Mouse (Mus musculus) natural killer cell, adult 2 months (primary cell): ENCODE measurements at regions not wholly inside any gene's neighbourhood (a gene's known extent, or its start where the extent isn't known, plus 50 kb on each side); places are given as distances from the start of the nearest gene placed in this dataset.

ENCODE experiments used
- DNase-seq, 2 experiments: peaks; one replicate each; pipeline ENCODE4 v3.0.0; 2022; ENCODE audit warnings: low spot score in 2 of 2

DNA sequence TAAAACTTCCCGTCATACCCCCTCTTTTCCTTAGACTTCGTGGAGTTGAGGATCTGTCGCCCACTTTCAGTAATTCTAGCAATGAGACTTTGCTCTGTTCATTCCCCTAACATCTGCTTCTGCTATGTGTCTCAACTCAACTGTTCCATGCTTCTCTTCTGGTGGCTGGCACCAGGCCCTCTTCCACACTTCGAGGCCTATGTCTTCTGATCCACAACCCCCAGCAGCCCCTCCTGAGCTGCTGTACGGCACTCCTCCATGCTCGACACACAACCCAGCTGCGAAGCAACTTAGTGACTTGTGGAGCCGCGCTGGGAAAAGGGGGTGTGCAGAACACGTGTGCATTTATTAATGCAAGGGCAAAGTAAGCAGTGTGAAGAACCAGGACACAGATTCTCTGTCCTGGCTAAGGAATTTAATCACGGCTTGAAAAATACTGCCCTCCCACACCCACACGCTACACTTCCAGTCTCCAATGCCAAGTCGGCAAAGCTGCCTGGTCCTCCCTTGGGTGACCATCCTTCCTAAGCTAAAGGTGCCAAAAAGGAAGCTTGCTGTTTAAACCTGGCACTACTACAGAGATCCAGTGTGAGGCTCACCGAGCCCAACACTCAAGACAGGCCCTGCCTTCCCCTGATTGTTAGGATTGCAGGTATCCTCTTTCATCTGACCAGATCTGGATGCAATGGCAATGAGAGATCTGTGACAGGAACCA lies 220.8 kb upstream of the Cdh5 start:
- no peak for DNase-seq

DNA sequence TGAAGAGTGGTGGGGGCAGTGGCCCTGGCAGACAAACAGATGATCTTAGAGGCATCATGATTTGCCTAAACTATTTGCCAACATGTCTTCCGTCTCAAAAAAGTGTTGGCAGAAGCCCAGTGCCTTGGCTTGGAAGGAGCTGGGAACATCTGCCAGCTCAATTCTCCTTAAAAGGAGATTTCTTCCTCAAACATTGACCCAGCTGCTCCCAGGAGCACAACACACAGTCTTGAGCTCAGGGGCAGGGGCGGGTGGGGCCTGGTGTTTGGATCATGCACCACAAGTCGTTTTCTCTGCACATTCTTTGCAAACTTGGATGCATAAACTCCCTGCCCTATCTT lies 220.3 kb upstream of the Cdh5 start:
- DNase-seq = no peak

DNA sequence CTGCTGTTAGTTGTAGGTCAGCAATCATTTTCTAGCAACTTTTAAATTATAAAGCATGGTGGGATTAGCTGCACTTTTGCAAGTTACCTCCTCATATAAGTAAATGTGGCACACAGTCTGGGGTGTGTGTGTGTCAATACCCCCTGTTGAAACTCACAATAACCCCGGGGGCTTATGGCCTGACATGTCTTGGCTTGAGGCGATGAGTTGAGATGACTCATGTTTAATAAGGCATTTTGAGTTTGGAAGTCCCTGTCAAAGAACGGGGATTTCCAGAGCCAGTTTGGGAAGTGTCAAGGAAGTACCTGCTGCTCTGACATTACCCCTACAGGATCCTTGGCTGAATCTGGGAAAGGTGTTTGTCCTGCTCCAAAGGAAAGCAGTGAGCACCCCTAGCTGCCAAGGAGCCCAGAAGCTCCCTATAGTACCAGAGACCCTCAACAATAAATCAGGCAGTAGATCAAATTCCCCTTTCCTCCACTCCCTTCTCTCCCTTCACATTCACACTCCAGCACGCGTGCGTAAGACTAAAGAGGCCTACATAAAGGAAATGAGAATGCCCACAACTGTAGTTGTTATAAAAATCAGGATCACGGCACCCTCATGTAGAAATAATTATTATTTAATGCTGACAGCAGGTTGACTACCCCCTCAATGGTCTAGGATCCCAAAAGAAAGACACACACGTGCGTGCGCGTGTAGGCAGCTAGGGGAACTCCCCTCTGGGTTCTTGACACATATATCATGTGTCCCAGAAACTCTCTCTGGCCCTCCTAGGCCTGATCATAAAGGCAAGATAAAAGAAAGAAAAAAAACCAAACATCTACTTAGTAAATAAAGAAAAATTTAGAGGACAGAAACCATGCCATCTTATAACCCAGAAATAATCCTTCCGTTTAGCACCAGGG lies 216.3 kb upstream of the Cdh5 start:
- DNase-seq = no peak

DNA sequence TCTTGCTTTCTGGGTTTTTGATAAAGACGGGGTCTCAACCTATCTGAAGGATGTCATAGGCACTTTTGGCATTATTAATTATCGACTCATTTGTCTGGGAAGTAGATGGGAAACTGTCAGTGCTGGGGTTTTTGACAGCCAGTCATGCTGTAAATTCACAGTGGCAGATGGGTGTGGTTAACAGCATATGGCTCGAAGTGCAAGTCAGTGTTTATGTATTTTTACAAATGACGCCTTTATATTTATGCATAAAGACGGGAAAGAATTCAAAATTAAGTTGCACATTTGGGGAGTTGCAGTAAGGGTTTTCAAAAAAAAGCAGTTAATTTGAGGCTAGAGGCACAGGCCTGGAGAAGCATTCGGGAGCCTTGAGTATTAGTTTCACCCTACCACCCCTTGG lies 206.8 kb upstream of the Cdh5 start:
- no peak for DNase-seq

DNA sequence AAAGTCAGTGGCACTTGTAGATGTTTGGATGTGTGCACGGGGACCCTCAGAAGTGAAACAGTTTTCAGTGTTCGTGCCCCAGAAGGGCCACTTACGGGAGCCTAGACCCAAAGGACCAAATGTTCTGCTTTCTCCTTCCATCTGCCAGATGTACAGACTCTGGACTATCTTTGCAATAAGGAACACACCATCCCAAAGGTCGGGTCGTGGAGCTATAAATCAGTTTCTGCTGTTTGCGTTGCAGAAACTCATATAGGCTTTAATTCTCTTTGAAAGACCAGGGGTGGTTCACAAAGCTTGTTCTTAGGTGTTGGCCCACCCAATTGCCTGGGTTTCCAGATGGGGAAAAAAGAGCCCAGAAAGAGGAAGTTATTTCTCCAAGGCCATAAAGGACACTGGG lies 206.3 kb upstream of the Cdh5 start:
- no peak for DNase-seq

DNA sequence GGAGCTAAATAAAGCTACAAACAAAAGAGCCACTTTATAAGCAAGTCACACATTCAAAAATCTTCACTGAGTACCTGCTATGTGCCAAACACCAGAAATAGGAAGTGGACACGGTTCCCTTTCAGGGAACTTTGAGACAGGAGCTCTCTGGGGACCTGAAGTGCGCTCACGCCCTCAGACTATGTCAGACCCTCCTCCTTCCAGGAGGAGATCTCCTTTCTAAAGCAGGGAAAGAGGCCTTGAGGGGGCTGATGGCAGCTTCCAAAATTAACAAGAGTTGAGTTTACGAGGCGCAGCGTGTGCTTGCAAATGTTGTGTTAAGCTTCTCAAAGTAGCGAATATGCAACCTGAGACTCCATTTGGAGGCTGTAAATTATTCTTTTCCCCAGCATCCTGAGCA lies 204.0 kb upstream of the Cdh5 start:
- no peak for DNase-seq

DNA sequence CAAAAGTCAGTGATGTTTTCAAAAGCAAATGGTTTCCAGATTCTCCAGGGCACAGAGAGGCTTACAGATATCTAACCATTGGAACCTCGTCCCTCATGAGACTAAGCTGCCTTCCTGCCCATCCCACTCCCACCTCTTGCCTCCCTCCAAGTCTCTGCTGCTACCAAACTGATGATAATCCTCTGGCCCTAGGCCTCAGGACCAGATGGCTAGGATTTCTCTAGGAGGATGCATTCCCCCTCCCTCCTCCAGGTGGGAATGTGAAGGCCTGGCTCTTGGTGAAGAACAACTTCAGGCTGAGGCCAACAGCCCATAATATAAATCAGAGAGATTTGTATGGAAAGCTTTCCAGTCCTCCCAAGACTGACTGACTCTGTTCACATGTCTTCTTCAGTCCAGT lies 198.9 kb upstream of the Cdh5 start:
- no peak for DNase-seq

DNA sequence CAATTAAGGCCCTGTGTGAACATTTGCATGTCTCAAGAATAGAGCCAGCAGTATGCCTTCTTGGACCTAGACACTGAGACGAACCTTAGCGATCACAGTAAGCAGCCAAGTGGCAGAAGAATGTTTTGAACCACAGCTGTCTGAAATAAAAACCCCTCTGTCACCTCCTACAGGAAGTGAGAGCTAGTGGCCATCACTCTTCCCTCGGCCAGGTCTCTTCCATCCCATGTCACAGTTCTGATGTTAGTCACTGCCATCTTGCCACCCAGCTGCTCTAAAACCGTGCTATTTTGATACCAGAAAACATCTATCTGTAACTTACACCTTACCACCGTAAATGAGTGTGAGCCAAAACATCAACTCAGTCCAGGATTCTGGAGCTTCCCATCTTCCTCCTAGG lies 197.8 kb upstream of the Cdh5 start:
- DNase-seq = no peak

DNA sequence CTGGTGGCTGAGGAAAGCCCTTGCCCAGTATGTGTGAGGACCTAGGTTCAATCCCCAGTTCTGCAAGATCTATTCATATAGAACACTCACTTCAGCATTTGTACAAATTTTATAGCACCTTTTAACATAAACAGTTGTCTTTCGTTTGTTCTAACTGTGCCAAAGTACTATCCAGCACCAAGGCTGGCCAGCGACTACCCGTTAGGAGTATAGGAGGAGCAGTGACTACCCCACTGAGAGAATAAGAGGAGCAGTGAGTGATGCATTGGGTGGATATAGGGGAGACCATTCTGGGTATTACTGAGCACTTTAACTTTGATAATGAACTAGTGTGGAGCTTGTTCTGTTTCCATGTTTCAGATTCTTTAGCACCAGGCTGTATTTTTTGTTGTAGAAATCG lies 193.8 kb upstream of the Cdh5 start:
- no peak for DNase-seq

DNA sequence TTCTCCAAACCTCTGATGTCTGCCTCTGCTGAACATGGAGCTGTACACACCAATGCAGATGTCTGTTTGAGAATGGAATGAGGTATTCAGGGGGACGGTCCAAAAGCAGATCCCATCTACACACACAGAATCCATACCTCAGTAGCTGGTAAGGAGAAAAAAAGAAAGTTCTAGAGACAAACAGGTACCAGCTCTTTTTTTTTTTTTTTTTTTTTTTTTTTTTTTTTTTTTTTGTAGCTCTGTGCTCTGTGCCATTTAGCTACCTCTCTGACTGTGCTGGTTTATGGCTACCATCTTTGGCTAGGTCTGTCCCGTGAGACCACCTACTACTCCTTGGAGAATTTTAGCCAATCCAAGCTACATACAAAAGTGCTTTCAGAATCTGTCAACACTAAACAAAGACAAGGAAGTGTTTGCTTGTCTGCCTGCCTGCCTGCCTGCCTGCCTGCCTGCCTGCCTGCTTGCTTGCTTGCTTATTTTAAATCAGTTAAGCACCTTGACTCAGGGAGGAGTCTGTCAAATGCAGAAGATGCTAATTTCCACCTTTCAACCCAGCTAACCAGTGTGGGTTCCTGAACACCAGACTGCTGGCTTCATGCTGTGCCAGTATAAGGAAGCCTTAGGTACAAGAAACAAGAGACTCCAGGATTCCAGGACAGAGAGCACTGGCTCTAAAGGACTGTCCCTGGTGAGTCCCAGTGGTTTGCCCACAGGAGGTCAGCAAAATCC lies 190.0 kb upstream of the Cdh5 start:
- no peak for DNase-seq

DNA sequence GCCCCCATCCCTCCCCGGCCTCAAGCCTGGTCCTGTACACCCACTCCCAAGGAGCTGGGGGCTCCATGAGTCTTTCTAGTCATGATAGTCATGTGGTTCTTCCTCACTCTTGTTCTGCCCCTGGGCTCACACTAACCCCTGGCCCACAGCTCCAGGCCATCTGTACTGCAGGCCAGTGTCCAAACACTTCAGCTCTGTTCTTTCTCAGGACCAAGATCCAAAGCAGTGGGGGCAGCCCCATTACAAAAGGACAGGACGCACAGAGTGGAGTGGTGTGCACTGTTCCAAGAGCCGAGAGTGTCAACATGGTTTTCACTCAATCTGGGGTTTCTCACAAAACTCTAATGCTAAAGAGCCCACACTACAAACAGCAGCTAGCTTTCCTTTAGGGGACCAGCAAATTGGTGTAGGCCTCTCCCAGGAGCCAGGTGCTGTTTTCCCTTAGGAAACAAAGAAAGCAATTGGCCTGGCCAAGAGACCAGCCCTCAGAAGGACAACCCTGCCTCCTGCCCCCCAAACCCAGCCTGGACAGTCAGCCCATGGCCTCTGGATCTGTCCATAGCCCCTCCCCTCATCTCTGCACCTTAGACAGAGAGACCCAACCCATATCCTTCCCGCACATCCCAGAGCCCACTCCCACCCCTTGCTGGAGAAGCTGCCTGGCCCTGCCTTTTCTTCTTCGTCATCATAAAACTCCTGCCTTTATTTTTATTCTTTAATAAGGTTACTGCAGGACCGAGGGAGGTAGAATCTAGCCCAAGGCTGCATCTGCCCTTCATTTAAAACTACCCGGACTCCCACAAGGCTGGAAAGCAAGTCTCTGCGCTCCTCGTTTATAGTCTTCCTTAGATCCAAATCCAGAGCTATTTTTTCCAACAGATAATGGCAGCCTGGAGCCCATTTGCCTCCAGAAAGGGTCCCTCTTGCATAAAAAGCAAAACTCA lies 188.2 kb upstream of the Cdh5 start:
- no peak for DNase-seq

DNA sequence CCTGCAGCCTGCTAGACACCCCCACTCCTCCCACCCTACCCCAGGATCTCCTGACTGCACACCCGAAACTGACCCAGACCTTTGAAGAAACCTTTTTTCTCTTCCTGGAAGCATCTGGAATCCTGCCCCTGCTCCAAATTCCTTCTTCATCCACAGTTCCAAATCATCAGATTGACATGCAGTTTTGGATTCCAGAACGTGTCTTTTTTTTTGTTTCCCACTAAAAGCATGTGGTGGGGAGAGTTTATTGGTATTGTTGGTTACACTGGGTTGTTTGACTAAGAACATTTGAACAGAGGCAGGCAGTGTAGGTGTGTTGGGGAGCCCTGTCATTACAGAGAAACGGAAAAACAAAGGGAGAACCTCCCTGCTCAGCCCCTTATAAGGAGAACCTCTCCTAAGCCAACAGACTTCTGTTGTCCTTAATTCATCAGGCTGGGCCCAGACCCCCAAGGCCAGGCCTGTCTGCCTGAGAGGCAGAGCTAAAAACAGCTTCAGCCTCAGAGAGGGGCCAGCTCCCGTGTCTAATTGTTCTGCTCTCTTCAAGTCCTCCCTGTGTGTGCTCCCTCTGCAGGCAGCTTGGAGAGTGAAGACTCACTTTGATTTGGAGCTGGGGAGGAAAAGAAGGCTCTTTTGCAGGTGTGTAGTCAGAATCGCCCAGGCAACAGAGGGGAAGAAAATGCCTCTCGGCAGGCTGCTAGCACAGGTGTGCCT lies 187.3 kb upstream of the Cdh5 start:
- DNase-seq = no peak

DNA sequence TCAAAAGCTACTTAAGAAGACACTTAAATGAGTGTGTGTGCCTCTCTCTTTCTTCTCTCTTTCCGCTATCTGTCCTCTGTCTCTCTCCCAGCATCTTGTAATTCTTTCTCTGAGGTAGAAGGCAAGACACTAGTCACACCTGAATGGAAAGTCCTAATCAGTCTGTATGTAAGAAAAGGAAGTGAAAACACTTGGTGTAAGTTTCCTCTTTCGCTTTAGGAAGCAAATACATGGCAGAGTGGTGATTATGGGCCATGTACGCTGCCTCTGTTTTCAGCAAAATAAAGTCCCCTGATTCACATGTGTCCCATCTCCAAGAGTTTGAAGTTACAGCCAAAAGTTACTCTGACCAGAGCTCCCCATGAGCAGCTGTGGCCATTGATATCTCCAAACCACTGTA lies 182.1 kb upstream of the Cdh5 start:
- DNase-seq = no peak

DNA sequence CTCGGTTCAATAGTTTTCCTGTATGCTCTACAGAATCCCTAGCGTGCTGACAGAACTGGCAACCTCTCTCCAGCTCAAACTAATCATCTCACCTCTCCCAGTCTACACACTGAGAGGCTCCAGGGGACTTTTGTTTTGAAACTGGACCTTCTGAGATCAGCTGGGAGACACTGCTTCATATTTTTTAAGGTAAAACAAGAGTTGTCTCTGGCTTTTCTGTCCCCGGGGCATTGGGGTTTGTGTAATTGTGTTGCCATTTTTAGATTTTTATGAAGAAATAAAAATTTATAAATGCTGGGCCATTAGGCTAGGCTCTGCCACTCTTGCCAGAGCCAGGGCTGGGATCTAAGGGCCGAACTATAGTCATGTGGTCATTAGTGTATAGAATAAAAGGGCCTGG lies 179.8 kb upstream of the Cdh5 start:
- no peak for DNase-seq

DNA sequence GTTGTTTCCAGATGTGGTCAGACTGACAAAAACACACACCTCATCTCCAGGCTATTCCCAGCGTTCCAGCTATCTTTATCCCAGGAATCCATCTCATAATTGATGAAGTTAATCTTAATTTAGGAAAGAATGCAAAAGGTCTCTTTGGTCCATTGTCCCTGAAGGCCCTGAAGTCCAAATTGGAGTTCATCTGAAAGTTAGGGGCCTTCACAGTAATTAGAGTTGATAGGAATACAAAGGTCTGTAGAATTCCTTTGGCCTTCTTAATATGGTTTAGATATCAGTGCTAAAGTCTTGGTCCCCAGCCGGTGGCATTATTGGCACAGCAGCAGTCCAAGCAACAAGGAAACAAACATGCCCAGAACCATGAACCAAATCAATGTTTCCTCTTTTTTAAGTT lies 178.7 kb upstream of the Cdh5 start:
- DNase-seq = no peak

DNA sequence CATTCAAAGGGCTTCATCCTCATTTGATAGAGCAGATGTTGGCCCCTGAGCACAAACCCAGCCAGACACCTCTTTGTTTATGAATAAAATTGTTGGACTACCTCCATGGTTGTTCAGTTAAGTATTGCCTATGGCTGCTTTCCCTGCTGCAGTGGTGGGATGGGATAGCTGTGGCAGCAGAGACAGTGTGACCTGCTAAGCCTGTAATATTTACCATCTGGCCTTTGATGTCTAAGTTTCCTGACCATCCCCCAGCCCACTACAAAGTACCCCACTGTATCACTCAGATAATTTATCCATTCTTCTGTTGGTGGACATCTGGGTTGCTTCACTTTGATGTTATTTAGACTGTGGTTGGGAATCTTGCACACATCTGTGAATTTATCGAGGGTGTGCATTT lies 168.7 kb upstream of the Cdh5 start:
- no peak for DNase-seq

DNA sequence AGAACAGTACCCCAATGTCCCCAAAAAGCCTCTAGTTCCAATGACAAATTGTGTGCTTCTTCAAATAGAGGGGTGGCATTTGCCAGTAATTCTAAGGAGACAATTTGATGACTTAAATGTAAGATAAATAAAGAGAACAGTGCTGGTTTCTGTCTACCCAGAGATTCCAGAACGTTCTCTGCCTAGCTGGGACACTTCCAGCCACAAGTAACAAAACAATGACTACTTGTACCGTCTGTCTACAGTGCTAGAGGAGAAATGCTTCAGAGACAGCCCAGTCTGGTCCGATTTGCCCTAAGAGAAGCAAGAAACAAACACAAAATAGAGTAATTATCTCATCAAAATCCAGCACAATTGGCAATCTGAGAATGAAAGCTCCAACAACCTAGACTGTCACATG lies 164.9 kb upstream of the Cdh5 start:
- DNase-seq = no peak

DNA sequence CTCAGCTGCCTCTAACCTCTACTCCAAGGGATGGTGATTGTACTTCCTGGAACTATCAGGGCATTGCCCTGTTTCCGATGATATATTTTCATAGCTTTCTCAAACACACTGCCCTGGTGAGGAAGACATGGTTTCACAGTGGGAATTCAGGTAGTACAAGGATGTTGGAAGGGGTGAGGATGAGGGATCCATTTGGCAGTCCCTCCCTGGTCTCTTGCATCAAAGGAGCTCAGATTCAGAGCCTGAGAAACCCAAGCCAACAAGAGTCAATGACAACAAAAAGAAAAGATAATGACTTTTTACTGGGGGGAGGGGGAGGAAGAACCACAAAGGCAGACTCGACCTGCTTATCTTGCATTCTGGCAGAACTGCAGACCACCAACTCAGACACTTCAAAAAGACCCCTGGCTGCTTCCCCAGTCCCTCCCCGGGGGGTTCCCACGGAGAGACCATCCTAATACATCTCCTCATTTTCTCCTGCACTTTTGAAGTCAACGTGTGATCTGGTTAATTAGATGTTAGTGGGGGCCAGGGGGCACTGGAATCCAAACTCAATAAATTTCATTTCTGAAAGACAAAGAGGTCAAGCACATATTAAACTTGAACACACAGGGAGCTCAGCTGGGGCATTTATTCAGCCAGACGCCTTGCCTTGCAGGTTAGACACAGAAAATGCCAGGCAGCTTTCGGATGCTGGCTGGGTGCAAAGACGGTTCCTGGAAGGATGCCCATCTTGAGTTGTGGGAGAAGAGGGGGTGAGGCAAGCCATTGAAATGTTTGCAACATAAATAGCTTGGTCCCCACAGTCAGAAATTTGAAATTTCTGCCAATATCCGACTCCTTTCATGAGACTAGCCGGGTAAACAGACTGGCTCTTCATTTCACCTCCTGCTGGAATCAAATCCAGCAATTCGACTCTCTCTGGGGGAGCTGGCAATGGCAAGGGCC lies 162.9 kb upstream of the Cdh5 start:
- DNase-seq = no peak

DNA sequence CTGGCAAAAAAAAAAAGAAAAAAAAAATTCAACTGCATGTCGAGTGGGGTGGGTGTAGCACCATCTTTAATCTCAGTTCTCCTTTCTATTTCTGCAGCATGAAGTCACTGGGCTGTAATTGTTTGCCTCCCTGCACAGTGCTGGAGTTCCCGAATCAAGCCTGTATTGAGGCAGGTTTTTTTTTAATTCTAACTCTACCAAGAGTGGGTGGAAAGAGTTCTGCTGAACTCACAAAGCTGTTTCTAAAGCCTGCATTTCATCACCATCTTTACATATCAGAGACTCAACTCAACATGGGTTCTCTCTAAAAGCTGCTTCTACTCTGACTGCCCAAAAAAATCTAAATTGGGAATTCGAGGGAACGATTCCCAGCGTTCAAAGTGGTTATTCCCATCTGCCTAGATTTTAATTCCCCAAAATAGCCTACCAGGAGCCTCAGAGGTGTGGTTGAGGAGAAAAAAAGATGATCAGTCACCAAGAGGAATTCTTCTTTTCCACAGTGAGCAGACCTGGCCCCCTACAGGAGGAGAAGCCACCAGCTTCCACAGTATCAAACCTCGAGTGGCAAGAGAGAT lies 160.4 kb upstream of the Cdh5 start:
- DNase-seq = no peak

DNA sequence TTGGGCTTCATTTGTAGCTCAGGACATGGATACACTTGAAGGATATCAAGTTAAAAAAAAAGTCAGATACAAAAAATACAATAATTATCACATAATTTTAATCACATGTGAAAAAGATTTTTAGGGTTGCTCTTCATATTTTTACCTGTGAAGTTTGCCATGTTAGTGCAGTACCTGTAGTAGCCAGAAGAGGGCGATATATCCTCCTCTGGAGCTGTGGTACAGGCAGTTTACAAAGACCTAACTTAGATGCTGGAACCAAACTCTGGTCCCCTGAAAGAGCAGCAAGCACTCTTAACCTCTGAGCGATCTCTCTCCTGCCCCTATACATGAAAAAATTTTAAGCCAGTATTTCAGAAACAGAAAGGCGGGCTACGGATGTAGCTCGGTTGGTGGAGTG lies 153.0 kb upstream of the Cdh5 start:
- DNase-seq = no peak
